Mouse (Mus musculus) common myeloid progenitor, adult 5-6 weeks (primary cell): Measurements from ENCODE around the gene Nkx2-3. TPM values are rescaled to one million over a fixed set of nuclear protein-coding genes. Genes with fewer than 3 reads are reported as not detected.

Experiments used
- ATAC-seq: replicated peaks from 2 replicates; pipeline ENCODE4 v1.8.0; 2016; ENCODE audit warnings: low read depth, mild to moderate bottlenecking, moderate TSS enrichment, inconsistent platforms; ENCODE audit not compliant: poor library complexity, severe bottlenecking
- total RNA-seq: library from RNA; stranded (forward); fragments of 200-1000, 187-1606 nt; gene quantifications from 2 replicates; pipeline ENCODE4 v1.2.3, GENCODE M21; 2017

Gene Nkx2-3
- total RNA-seq, 1 experiment from 2014 or later = 0.64 TPM

- ATAC-seq = no peak
These were observed 4.8 kb downstream of the Nkx2-3 start for GRCm38 (mm10) chr19:43616889-43617288.

GRCm38 (mm10) chr19:43617761-43618349, 5.7 kb downstream of the Nkx2-3 start:
- ATAC-seq = no peak

GRCm38 (mm10) chr19:43618505-43619030, 6.4 kb downstream of the Nkx2-3 start:
- ATAC-seq = no peak

GRCm38 (mm10) chr19:43619916-43620479, 7.9 kb downstream of the Nkx2-3 start:
- no peak for ATAC-seq

GRCm38 (mm10) chr19:43623913-43624312, 11.8 kb downstream of the Nkx2-3 start:
- ATAC-seq = peak; percentile 99

- no peak for ATAC-seq
These were observed 14.0 kb downstream of the Nkx2-3 start for GRCm38 (mm10) chr19:43626160-43626559.

- ATAC-seq = no peak
These were observed 15.2 kb downstream of the Nkx2-3 start for GRCm38 (mm10) chr19:43627345-43627744.

GRCm38 (mm10) chr19:43629088-43629487, 17.0 kb downstream of the Nkx2-3 start:
- ATAC-seq = no peak

- peak; percentile 99 for ATAC-seq
These were observed 18.5 kb downstream of the Nkx2-3 start for GRCm38 (mm10) chr19:43630466-43631251.

GRCm38 (mm10) chr19:43641833-43642232, 29.7 kb downstream of the Nkx2-3 start:
- no peak for ATAC-seq

- no peak for ATAC-seq
These were observed 30.7 kb downstream of the Nkx2-3 start for GRCm38 (mm10) chr19:43642843-43643242.

GRCm38 (mm10) chr19:43645508-43645907, 33.4 kb downstream of the Nkx2-3 start:
- peak; percentile 62 for ATAC-seq

- ATAC-seq = no peak
These were observed 34.7 kb downstream of the Nkx2-3 start for GRCm38 (mm10) chr19:43646852-43647251.

GRCm38 (mm10) chr19:43647261-43647660, 35.1 kb downstream of the Nkx2-3 start:
- ATAC-seq = no peak

- peak; percentile 85 for ATAC-seq
These were observed 36.2 kb downstream of the Nkx2-3 start for GRCm38 (mm10) chr19:43648343-43648742.

- ATAC-seq = no peak
These were observed 39.2 kb downstream of the Nkx2-3 start for GRCm38 (mm10) chr19:43651241-43651785.

GRCm38 (mm10) chr19:43655735-43656492, 43.8 kb downstream of the Nkx2-3 start:
- ATAC-seq = peak; percentile 82

- ATAC-seq = peak; percentile 30; the same call in 1 of the 2 replicates
These were observed 47.5 kb downstream of the Nkx2-3 start for GRCm38 (mm10) chr19:43659632-43660031.

- no peak for ATAC-seq
These were observed 48.6 kb downstream of the Nkx2-3 start for GRCm38 (mm10) chr19:43660774-43661173.
